Mouse (Mus musculus) spleen, adult 2 months (tissue): Measurements from ENCODE around the gene Prss27. TPM values are rescaled to one million over a fixed set of nuclear protein-coding genes. Genes with fewer than 3 reads are reported as not detected.

Experiments
- DNase-seq, 2 experiments: peaks; one replicate each; pipeline versions ENCODE4 v3.0.0 to v3.0.0-alpha.2; 2012 to 2021; ENCODE audit warnings: low spot score in 2 of 2, low read depth in 1 of 2
- H3K27ac ChIP-seq: fragments of 200-500 bp; 2 replicates; pipeline ENCODE4 v1.5.1; 2012; ENCODE audit warnings: low read length, inconsistent platforms; ENCODE audit not compliant: insufficient read depth
- H3K27me3 ChIP-seq: fragments of 200-500 bp; 2 replicates; pipeline ENCODE4 v1.6.1; 2012; ENCODE audit warnings: mild to moderate bottlenecking, moderate library complexity, low read length, inconsistent platforms; ENCODE audit not compliant: control insufficient read depth, insufficient read depth
- H3K36me3 ChIP-seq: fragments of 200-500 bp; 2 replicates; pipeline ENCODE4 v1.6.1; 2012; ENCODE audit warnings: mild to moderate bottlenecking, low read length, inconsistent platforms; ENCODE audit not compliant: control insufficient read depth, insufficient read depth
- H3K4me1 ChIP-seq: fragments of 200-500 bp; 2 replicates; pipeline ENCODE4 v1.6.1; 2011; ENCODE audit warnings: inconsistent platforms; ENCODE audit not compliant: control insufficient read depth, insufficient read depth, insufficient read length
- H3K4me3 ChIP-seq: fragments of 200-500 bp; 2 replicates; pipeline ENCODE4 v1.5.1; 2011; ENCODE audit warnings: mild to moderate bottlenecking, inconsistent platforms; ENCODE audit not compliant: insufficient read depth, insufficient read length; ENCODE audit errors: extremely low read depth
- CTCF ChIP-seq: fragments of 200-500 bp; IDR thresholded peaks from 2 replicates; pipeline ENCODE4 v1.5.1; 2011; ENCODE audit warnings: mild to moderate bottlenecking, inconsistent platforms; ENCODE audit not compliant: insufficient read depth, insufficient read length, insufficient replicate concordance; ENCODE audit errors: extremely low read depth
- POLR2A ChIP-seq: fragments of 200-500 bp; IDR thresholded peaks from 2 replicates; pipeline ENCODE4 v1.6.1; 2011; ENCODE audit warnings: low read depth, low read length, inconsistent platforms
- WGBS: fragments of 180-500 bp; shearing (Covaris S2); methylation state at CpG from one replicate; pipeline ENCODE4 v1.1.7; 2018; 5-methylcytosine and 5-hydroxymethylcytosine counted together
- polyA plus RNA-seq: library from polyadenylated mRNA; depleted of rRNA; stranded (reverse); fragments of >200 nt; gene quantifications from 2 replicates; pipeline ENCODE4 v1.2.3, GENCODE M21; 2012

Gene Prss27
- polyA plus RNA-seq, 1 experiment, result not detected

- DNase-seq, result no peak
- H3K27me3 ChIP-seq, result no peaks in the 10 kb centered on the region
- H3K4me3 ChIP-seq, result no peak overlapping the region
- H3K4me1 ChIP-seq, result no peaks in the 10 kb centered on the region
- H3K27ac ChIP-seq, result no peak overlapping the region
- WGBS, result 86% methylated on average over 7 of the region's 7 CpGs
- TF ChIP-seq POLR2A, result no peak
- TF ChIP-seq CTCF, result no peak
- H3K36me3 ChIP-seq, result no peaks in the 10 kb centered on the region
These were observed 8.5 kb upstream of the Prss27 start for GRCm38 (mm10) chr17:24029477-24029876.

GRCm38 (mm10) chr17:24030551-24030950 is 7.4 kb upstream of the Prss27 start:
- H3K4me1 ChIP-seq, result no peaks in the 10 kb centered on the region
- TF ChIP-seq CTCF (no peak), POLR2A (no peak)
- no peak for DNase-seq
- WGBS, result 71% methylated on average over 11 of the region's 22 CpGs
- H3K4me3 ChIP-seq, result no peak overlapping the region
- no peaks in the 10 kb centered on the region for H3K36me3 ChIP-seq
- H3K27me3 ChIP-seq, result no peaks in the 10 kb centered on the region
- H3K27ac ChIP-seq, result no peak overlapping the region

GRCm38 (mm10) chr17:24035087-24035486 is 2.9 kb upstream of the Prss27 start:
- WGBS, result 79% methylated on average over 7 of the region's 7 CpGs
- TF ChIP-seq CTCF, result no peak
- no peak for TF ChIP-seq POLR2A
- Histone ChIP-seq H3K27me3 (no peaks in the 10 kb centered on the region), H3K4me1 (no peaks in the 10 kb centered on the region), H3K27ac (no peak overlapping the region), H3K36me3 (no peaks in the 10 kb centered on the region), H3K4me3 (no peak overlapping the region)
- no peak for DNase-seq

- WGBS, result 57% methylated on average over 6 of the region's 6 CpGs
- Histone ChIP-seq H3K36me3 (no peaks in the 10 kb centered on the region), H3K27me3 (no peaks in the 10 kb centered on the region), H3K27ac (no peak overlapping the region), H3K4me3 (no peak overlapping the region), H3K4me1 (no peaks in the 10 kb centered on the region)
- TF ChIP-seq CTCF (no peak), POLR2A (no peak)
- DNase-seq, result no peak
These were observed 990 bp upstream of the Prss27 start for GRCm38 (mm10) chr17:24036954-24037353.

- Histone ChIP-seq H3K4me3 (no peak overlapping the region), H3K27me3 (no peaks in the 10 kb centered on the region), H3K36me3 (no peaks in the 10 kb centered on the region), H3K4me1 (no peaks in the 10 kb centered on the region), H3K27ac (no peak overlapping the region)
- WGBS, result 54% methylated on average over 13 of the region's 13 CpGs
- no peak for TF ChIP-seq CTCF
- TF ChIP-seq POLR2A, result no peak
- DNase-seq, result no peak
These were observed 584 bp upstream of the Prss27 start for GRCm38 (mm10) chr17:24037360-24037759.

GRCm38 (mm10) chr17:24044482-24044881 is 6.5 kb downstream of the Prss27 start:
- WGBS, result 56% methylated on average over 5 of the region's 5 CpGs
- Histone ChIP-seq H3K27ac (no peak overlapping the region), H3K4me3 (no peak overlapping the region), H3K36me3 (peaks cover 16% of the 10 kb centered on the region), H3K4me1 (no peaks in the 10 kb centered on the region), H3K27me3 (no peaks in the 10 kb centered on the region)
- TF ChIP-seq CTCF (no peak), POLR2A (no peak)
- no peak for DNase-seq

- no peak for DNase-seq
- H3K27me3 ChIP-seq, result no peaks in the 10 kb centered on the region
- TF ChIP-seq POLR2A (no peak), CTCF (no peak)
- WGBS, result 86% methylated on average over 10 of the region's 10 CpGs
- peaks cover 17% of the 10 kb centered on the region for H3K36me3 ChIP-seq
- no peaks in the 10 kb centered on the region for H3K4me1 ChIP-seq
- no peak overlapping the region for H3K4me3 ChIP-seq
- no peak overlapping the region for H3K27ac ChIP-seq
These were observed 7.7 kb downstream of the Prss27 start for GRCm38 (mm10) chr17:24045608-24046007.
